Mouse (Mus musculus) forebrain, embryonic 14.5 days (tissue): ENCODE data around the gene 4930564D02Rik. TPM values are rescaled to one million over a fixed set of nuclear protein-coding genes. Genes with fewer than 3 reads are reported as not detected.

Experiments
- ATAC-seq: fragments of 200-750 bp; cut with Nextera tagmentation; 2 replicates; pipeline ENCODE4 v1.8.0; 2017; ENCODE audit warnings: mild to moderate bottlenecking, moderate library complexity
- DNase-seq: peaks from one replicate; pipeline ENCODE4 v3.0.0-alpha.2; 2015; ENCODE audit warnings: low spot score
- H3K27ac ChIP-seq: fragments of 300-500 bp; sonication (generic); 2 replicates; pipeline ENCODE4 v1.5.1; 2014; ENCODE audit warnings: low read depth, mild to moderate bottlenecking, control low read depth, low read length, moderate library complexity
- H3K27me3 ChIP-seq: fragments of 300-500 bp; sonication (generic); replicated peaks from 2 replicates; pipeline ENCODE4 v1.6.1; 2014; ENCODE audit warnings: low read length, control low read depth, mixed read lengths; ENCODE audit not compliant: control insufficient read depth, insufficient read depth
- H3K36me3 ChIP-seq: fragments of 300-500 bp; sonication (generic); 2 replicates; pipeline ENCODE4 v1.6.1; 2014; ENCODE audit warnings: low read length, control low read depth; ENCODE audit not compliant: control insufficient read depth, insufficient read depth
- H3K4me1 ChIP-seq: fragments of 300-500 bp; sonication (generic); 2 replicates; pipeline ENCODE4 v1.6.1; 2014; ENCODE audit warnings: antibody characterized with exemption, low read length, control low read depth; ENCODE audit not compliant: control insufficient read depth, insufficient read depth
- H3K4me2 ChIP-seq: fragments of 300-500 bp; sonication (generic); 2 replicates; pipeline ENCODE4 v1.6.1; 2014; ENCODE audit warnings: mild to moderate bottlenecking, control low read depth, low read length
- H3K4me3 ChIP-seq: fragments of 300-500 bp; sonication (generic); 2 replicates; pipeline ENCODE4 v1.5.1; 2014; ENCODE audit warnings: low read depth, low read length, control low read depth
- H3K9ac ChIP-seq: fragments of 300-500 bp; sonication (generic); 2 replicates; pipeline ENCODE4 v1.6.1; 2014; ENCODE audit warnings: mild to moderate bottlenecking, low read length, control low read depth, moderate library complexity
- H3K9me3 ChIP-seq: fragments of 300-500 bp; sonication (generic); replicated peaks from 2 replicates; pipeline ENCODE4 v1.6.1; 2016; ENCODE audit warnings: low read length, control low read depth, mixed read lengths; ENCODE audit not compliant: control insufficient read depth
- WGBS: fragments of 180-500 bp; shearing (Covaris S2); extraction: QIAGEN DNeasy Blood & Tissue Kit; methylation state at CpG from one replicate; pipeline ENCODE4 v1.1.7; 2014; 5-methylcytosine and 5-hydroxymethylcytosine counted together
- polyA plus RNA-seq: library from polyadenylated mRNA; unstranded; fragments of >200 nt; fragmentation: Nextera tagmentation; extraction: Ambion mirVana; gene quantifications from 2 replicates; pipeline ENCODE4 v1.2.1, GENCODE M21; 2014

Gene 4930564D02Rik
- not detected in 2 replicates for polyA plus RNA-seq

DNA sequence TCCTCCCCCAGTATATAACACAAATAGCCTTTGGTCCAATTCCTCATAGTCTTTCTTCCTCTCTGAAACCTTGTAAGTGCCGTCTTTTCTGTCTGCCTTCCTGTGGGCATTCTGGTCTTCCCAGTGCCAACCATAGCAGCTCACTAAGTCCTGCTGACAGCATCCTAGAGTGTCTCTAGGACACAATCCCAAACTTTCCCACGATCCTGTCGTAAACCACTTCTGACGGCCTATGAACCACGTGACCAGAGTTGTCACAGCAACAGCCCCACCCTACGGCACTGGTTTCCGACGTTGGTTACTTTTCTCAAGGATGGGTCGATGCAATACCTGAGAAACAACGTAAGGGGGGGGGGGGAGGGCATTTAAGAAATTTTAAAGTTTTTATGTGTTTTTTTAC, at the start of gene 4930564D02Rik:
TSS of gene 4930564D02Rik (plus strand) at position 301 of the 400 bp plus-strand sequence.
- WGBS = 92% methylated on average over 10 of the region's 10 CpGs
- no peaks in the 10 kb centered on the region for H3K4me1 ChIP-seq
- H3K27ac ChIP-seq = no peak within 1 kb of the TSS
- ATAC-seq (no peak), DNase-seq (no peak)
- H3K36me3 ChIP-seq = no peaks in the 10 kb centered on the region
- H3K27me3 ChIP-seq = no peaks in the 10 kb centered on the region
- no peak within 1 kb of the TSS for H3K4me3 ChIP-seq
- H3K9ac ChIP-seq = no peak within 1 kb of the TSS
- no peak within 1 kb of the TSS for H3K4me2 ChIP-seq
- no peaks in the 10 kb centered on the region for H3K9me3 ChIP-seq

- Histone ChIP-seq H3K9ac (no peak overlapping the region), H3K4me1 (no peaks in the 10 kb centered on the region), H3K27ac (no peak overlapping the region), H3K36me3 (0 out of 2 replicates have a peak, but pooled peaks cover 3% of the 10 kb centered on the region), H3K4me3 (no peak overlapping the region), H3K9me3 (no peaks in the 10 kb centered on the region), H3K27me3 (no peaks in the 10 kb centered on the region), H3K4me2 (no peak overlapping the region)
- no peak for ATAC-seq
- 88% methylated on average over 8 of the region's 8 CpGs for WGBS
- no peak for DNase-seq
Measured at GRCm38 (mm10) chr3:105017314-105017713, 49.3 kb upstream of the 4930564D02Rik start.

DNA sequence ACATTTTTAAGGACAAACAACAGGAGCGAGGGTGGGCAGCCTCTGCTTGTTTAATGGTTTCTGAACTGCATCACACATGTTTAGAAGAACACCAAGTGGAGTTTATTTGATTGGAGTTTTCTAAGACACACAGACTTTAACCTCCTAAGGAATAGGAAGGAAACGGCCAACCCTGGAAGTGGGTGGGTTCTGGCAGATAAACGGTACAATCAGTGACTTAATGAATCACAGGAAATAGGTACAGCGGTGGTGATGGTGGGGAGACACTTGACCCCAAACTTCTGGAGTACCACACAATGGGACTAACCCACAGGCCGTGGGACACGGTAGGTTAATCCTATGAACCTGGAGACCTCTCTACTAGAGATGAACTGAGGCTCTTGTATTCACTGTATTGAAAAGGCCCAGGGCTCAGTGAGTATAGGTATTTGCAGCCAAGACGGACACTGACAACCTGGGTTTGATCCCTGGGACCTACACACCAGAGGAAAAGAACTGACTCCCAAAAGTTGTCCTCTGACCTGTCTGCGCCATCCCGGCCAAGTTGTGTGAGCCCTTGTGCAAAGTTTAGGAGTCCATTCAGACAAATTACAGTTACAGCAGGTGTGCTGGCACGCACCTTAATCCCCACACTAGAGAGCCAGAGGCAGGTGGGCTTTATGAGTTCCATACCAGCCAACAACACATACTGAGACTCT, 48.4 kb upstream of the 4930564D02Rik start:
- Histone ChIP-seq H3K4me1 (no peaks in the 10 kb centered on the region), H3K9me3 (no peaks in the 10 kb centered on the region), H3K4me3 (no peak overlapping the region), H3K9ac (no peak overlapping the region), H3K27me3 (no peaks in the 10 kb centered on the region), H3K4me2 (no peak overlapping the region), H3K27ac (no peak overlapping the region), H3K36me3 (0 out of 2 replicates have a peak, but pooled peaks cover 7% of the 10 kb centered on the region)
- DNase-seq (no peak), ATAC-seq (no peak)
- WGBS = 92% methylated on average over 10 of the region's 10 CpGs

- H3K9ac ChIP-seq = no peak overlapping the region
- no peak for ATAC-seq
- WGBS = 92% methylated on average over 6 of the region's 6 CpGs
- H3K27ac ChIP-seq = no peak overlapping the region
- DNase-seq = no peak
- H3K9me3 ChIP-seq = no peaks in the 10 kb centered on the region
- no peak overlapping the region for H3K4me2 ChIP-seq
- H3K4me3 ChIP-seq = no peak overlapping the region
- H3K36me3 ChIP-seq = 0 out of 2 replicates have a peak, but pooled peaks cover 7% of the 10 kb centered on the region
- no peaks in the 10 kb centered on the region for H3K4me1 ChIP-seq
- H3K27me3 ChIP-seq = no peaks in the 10 kb centered on the region
Measured at GRCm38 (mm10) chr3:105018783-105019105, 47.9 kb upstream of the 4930564D02Rik start.

- H3K4me1 ChIP-seq = no peaks in the 10 kb centered on the region
- ATAC-seq = no peak
Measured at GRCm38 (mm10) chr3:105019826-105020692, 46.6 kb upstream of the 4930564D02Rik start.

GRCm38 (mm10) chr3:105023371-105024005, 43.2 kb upstream of the 4930564D02Rik start:
- no peaks in the 10 kb centered on the region for H3K27me3 ChIP-seq
- DNase-seq (no peak), ATAC-seq (no peak)
- peaks cover 21% of the 10 kb centered on the region for H3K36me3 ChIP-seq
- H3K4me2 ChIP-seq = no peak overlapping the region
- WGBS = 84% methylated on average over 10 of the region's 10 CpGs
- H3K4me1 ChIP-seq = no peaks in the 10 kb centered on the region
- H3K9ac ChIP-seq = no peak overlapping the region
- no peak overlapping the region for H3K4me3 ChIP-seq
- H3K27ac ChIP-seq = no peak overlapping the region
- H3K9me3 ChIP-seq = no peaks in the 10 kb centered on the region

More at GRCm38 (mm10) chr3:105019826-105020692, 46.6 kb upstream of the 4930564D02Rik start:
- Histone ChIP-seq H3K27me3 (no peaks in the 10 kb centered on the region), H3K4me2 (no peak overlapping the region), H3K9ac (no peak overlapping the region), H3K27ac (no peak overlapping the region), H3K4me3 (no peak overlapping the region), H3K9me3 (no peaks in the 10 kb centered on the region), H3K36me3 (0 out of 2 replicates have a peak, but pooled peaks cover 7% of the 10 kb centered on the region)
- DNase-seq = no peak
- WGBS = 53% methylated on average over 12 of the region's 12 CpGs

- no peak for ATAC-seq
- no peak overlapping the region for H3K27ac ChIP-seq
- peaks cover 67% of the 10 kb centered on the region for H3K36me3 ChIP-seq
Measured at GRCm38 (mm10) chr3:105036281-105036847, 30.3 kb upstream of the 4930564D02Rik start.

DNA sequence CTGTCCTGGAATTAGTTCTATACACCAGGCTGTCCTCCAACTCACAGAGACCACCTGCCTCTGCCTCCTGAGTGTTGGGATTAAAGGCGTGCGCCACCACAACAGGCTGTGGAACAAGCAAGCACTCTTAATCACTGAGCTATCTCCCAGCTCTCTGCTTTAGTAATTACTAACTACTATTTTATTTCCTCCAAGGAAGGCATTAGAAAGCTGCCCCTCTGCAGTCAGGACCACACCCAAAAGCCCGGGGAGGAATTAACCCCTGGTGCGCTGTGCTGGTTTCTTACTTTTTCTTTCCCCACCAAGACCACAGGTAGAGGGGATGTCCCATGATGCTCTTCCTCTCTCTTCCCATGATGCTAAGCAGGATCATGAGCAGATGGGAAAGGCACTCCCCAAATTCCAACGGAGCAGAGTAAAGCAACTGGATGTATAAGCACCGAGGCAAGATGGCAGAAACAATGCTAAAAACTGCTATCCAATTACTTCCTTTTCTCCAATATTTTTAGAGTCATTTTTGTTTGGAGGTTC, 29.3 kb upstream of the 4930564D02Rik start:
- ATAC-seq = no peak
- Histone ChIP-seq H3K4me3 (no peak overlapping the region), H3K4me1 (no peaks in the 10 kb centered on the region), H3K27me3 (no peaks in the 10 kb centered on the region), H3K36me3 (peaks cover 59% of the 10 kb centered on the region), H3K27ac (no peak overlapping the region), H3K4me2 (no peak overlapping the region), H3K9ac (no peak overlapping the region), H3K9me3 (no peaks in the 10 kb centered on the region)
- 93% methylated on average over 6 of the region's 6 CpGs for WGBS
- no peak for DNase-seq

More at GRCm38 (mm10) chr3:105036281-105036847, 30.3 kb upstream of the 4930564D02Rik start:
- no peak overlapping the region for H3K4me2 ChIP-seq
- no peak for DNase-seq
- H3K9ac ChIP-seq = no peak overlapping the region
- no peaks in the 10 kb centered on the region for H3K4me1 ChIP-seq
- WGBS = 86% methylated on average over 10 of the region's 10 CpGs
- H3K4me3 ChIP-seq = no peak overlapping the region
- H3K27me3 ChIP-seq = no peaks in the 10 kb centered on the region
- H3K9me3 ChIP-seq = no peaks in the 10 kb centered on the region
